Mouse (Mus musculus): ENCODE measurements around the gene Tubg2.
A peak's percentile ranks its signal among the peaks of the same experiment; 100 is the strongest.

Tubg2 gene

GRCm38 (mm10) chr11:101155728-101156371 lies at the start of gene Tubg2:
Gene Tubg2 (plus strand): TSS chr11:101155907.
- DNase-seq = peak; percentile 85

- peak; percentile 12 for DNase-seq
These were observed 46.4 kb upstream of the Tubg2 start for GRCm38 (mm10) chr11:101109351-101109750.

GRCm38 (mm10) chr11:101110708-101111107 lies 45.0 kb upstream of the Tubg2 start:
- no peak for DNase-seq

- no peak for DNase-seq
These were observed 44.5 kb upstream of the Tubg2 start for GRCm38 (mm10) chr11:101111178-101111577.

- DNase-seq = peak; percentile 6
These were observed 43.5 kb upstream of the Tubg2 start for GRCm38 (mm10) chr11:101112186-101112585.

GRCm38 (mm10) chr11:101115564-101115963 lies 40.1 kb upstream of the Tubg2 start:
- DNase-seq = peak; percentile 2

GRCm38 (mm10) chr11:101118105-101118504 lies 37.6 kb upstream of the Tubg2 start:
- peak; percentile 21 for DNase-seq

GRCm38 (mm10) chr11:101119131-101119760 lies 36.5 kb upstream of the Tubg2 start:
- DNase-seq = peak; percentile 27

GRCm38 (mm10) chr11:101119761-101120544 lies 35.8 kb upstream of the Tubg2 start, which contains the start of the genes Retreg3 and Tubg1:
Gene Retreg3 (minus strand): TSS chr11:101119893.
Gene Tubg1 (plus strand): TSS chr11:101119938.
- peak; percentile 99 for DNase-seq

- peak; percentile 51 for DNase-seq
These were observed 35.0 kb upstream of the Tubg2 start for GRCm38 (mm10) chr11:101120545-101121188.

- peak; percentile 48 for DNase-seq
These were observed 31.2 kb upstream of the Tubg2 start for GRCm38 (mm10) chr11:101124494-101124893.

GRCm38 (mm10) chr11:101125008-101125407 lies 30.7 kb upstream of the Tubg2 start:
- DNase-seq = peak; percentile 61

- peak; percentile 29 for DNase-seq
These were observed 28.6 kb upstream of the Tubg2 start for GRCm38 (mm10) chr11:101127075-101127474.

GRCm38 (mm10) chr11:101128996-101129577 lies 26.6 kb upstream of the Tubg2 start:
- peak; percentile 90 for DNase-seq

GRCm38 (mm10) chr11:101130056-101130756 lies 25.5 kb upstream of the Tubg2 start:
- DNase-seq = peak; percentile 70

GRCm38 (mm10) chr11:101131187-101131586 lies 24.5 kb upstream of the Tubg2 start:
- peak; percentile 79 for DNase-seq

- peak; percentile 47 for DNase-seq
These were observed 24.0 kb upstream of the Tubg2 start for GRCm38 (mm10) chr11:101131701-101132100.

- DNase-seq = peak; percentile 21
These were observed 22.7 kb upstream of the Tubg2 start for GRCm38 (mm10) chr11:101133037-101133436.

- DNase-seq = peak; percentile 55
These were observed 21.4 kb upstream of the Tubg2 start for GRCm38 (mm10) chr11:101134217-101134865.

- DNase-seq = no peak
These were observed 18.7 kb upstream of the Tubg2 start for GRCm38 (mm10) chr11:101137000-101137399.

GRCm38 (mm10) chr11:101138536-101139181 lies 17.0 kb upstream of the Tubg2 start:
- no peak for DNase-seq

All from cerebellum, adult 11-12 months (tissue).